Mouse (Mus musculus) lung, postnatal 10 days (tissue): ENCODE data around the gene Adgrl2.
A peak's percentile ranks its signal among the peaks of the same experiment; 100 is the strongest.

Experiments used
- DNase-seq: peaks from one replicate; pipeline ENCODE4 v3.0.0; 2021

The Adgrl2 gene

DNA sequence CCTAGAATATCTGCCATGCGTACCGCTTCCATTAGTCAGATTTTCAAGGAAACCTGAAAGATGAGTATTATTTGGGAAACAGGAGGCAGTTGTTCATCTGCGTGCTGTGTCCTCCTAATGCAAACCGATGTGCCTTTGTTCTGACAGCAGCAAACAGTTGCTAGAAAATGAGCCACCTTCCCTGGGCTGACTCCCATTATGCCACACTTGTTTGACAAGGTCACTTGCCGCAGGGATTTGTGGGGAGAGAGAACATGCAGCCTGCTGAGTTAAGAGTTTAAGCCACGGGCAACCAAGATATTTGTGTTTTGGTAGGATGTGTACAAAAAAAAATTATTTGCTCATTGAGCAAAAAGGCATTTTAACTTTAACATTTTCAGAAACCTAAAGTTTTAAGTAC lies 69.5 kb downstream of the Adgrl2 start:
- no peak for DNase-seq

DNA sequence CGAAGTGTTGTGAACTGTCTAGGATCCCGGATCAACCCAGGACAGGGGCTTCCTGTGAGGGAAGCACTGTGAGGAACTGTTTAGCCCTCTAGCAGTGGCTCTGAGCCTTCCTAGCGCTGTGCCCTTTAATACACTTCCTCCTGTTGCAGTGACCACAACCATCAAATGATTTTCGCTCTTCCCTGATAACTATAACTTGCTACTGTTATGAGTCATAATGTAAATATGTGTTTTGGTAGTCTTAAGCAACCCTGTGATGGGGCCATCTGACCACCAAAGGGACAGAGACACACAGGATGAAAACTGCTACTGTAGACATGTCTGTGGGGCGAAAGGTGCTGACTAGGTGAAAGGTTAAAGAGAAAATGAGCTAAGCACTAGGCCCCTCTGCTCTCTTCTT lies 71.9 kb downstream of the Adgrl2 start:
- DNase-seq, result no peak

DNA sequence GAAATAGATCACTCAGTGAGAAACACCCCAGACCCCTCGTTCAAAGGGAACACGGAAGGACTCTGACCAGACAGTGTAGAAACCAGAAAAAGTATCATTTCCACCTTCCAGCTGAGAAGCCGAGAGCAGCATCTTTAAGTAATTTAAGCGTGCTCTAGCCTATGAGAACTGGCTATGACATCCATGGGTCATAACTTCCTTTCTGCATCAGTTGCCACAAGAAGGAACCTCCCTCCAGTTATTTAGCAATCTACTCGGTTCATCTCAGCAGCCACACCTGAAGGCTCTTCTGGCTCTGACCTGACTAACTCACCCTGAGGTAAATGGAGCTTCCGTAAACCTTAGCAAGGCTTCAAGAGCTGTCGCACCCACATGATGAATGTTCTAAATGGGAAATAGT lies 72.5 kb downstream of the Adgrl2 start:
- DNase-seq, result no peak

DNA sequence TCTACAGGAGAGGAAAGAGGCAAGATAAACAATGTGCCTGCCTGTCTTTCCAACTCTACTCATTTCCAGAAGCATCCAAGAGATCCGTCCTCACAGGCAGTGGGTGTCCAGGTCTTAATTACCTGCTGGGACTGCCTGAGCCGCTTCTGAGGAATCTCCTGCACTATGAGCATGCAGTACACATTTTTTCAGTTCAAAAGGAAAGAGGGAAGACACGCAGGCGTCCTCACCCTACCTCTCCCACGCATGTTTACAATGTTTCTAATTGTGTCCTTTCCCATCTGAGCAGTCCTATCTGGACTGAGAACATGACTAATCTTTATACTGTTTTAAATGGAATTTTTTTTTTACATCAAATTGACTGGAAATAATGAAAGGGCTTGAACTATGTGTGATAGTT lies 74.1 kb downstream of the Adgrl2 start:
- no peak for DNase-seq

DNA sequence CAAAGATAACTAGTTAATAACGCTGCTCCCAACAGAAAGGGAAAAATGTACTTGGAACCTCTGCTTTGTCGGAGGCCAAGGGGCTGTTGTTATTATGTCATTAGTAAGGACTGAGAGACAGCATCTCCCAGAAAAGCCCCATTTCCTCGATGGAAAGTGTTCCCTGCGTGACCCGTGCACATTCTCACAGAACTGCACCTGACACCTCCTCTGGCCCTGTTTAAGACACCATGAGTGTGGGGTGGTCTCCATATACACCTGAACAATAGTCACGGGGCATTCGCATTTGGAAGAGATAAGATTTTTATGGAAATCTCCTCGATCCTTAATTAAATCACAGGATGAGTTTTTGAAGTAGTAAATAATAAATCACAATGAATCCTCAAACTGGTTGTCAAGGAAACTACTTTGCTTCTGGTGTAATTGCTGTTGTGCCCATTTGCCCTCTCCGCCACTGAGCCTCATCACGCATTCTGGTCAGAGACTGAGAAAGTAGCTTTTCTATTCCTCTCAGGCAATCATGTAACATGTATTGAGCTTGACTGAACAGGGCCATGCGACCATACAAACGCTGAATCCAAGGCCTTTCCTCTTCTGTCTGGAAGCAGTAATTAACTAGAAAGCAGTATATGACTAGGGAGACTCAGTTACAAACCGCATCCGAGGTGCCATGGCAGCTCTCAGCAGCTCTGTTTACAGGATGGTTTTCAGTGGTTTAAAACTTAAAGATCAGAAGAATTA lies 77.2 kb downstream of the Adgrl2 start:
- no peak for DNase-seq

DNA sequence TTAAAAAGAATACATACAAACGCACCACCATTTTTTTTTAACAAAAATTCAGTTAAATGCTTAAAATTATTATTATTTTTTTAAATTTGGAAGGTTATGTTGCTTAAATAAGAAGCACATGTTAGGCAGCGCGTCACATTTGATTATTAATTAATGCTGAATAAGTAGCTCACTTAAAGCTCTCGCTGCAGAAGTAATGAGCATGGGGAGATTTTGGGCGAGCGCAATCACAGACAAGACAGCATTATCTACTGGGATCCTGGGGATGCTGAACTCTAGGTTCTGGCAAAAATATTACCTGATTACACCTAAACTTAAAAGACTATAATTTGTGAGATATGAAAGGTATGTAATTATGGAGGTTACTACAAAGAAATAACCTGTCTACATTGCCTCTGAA lies 77.8 kb downstream of the Adgrl2 start:
- DNase-seq, result no peak

DNA sequence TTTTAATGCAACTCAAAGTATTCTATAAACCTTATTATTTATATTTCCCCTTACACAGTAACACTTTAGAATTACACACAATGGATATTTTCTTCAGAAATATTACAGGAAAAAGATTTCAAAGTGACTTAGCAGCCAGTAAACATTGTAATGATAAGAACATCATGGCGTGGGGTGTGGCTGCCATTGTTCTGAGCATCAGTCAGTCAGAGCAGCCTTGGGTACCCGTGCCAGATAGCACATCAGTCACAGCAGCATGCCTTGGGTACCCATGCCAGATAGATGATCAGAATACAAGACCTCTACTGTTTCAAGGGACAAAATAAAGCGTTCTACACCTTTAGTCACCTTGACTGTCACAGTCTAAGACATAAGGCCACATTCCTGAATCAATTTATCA lies 82.5 kb downstream of the Adgrl2 start:
- DNase-seq, result peak; percentile 44

DNA sequence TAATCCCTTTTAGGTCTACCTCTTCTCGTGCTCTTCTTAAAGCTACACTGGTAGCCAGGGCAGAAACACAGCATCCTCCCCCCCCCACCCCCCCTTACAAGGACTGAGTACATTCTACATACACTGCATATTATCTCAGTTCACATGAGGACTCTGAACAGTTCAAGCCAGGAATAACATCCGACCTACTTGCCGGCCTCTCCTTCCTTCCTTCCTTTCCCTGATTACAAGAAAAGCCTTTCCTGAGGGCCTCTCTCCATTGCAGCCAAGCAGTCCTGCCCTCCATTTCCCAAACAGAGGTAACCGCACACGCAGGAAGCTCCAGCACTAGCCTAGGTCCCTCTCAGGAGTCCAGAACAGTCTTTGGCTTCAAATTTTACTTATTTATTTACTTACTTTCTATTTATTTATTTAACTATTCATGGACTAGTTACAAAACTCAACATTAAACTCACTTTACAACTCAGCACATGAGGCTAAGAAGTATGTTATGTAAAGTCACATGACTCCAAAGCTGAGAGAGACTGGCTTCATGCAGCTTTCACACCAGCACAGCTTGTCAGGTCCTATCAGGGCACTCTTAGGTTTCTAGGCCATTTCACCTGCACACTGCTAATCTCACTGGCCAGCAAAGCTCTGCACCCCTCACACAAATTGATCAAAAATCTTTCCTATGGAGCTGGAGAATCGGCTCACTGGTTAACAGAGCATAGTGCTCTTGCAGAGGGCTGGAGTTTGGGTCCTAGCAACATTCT lies 83.2 kb downstream of the Adgrl2 start:
- peak; percentile 22 for DNase-seq

DNA sequence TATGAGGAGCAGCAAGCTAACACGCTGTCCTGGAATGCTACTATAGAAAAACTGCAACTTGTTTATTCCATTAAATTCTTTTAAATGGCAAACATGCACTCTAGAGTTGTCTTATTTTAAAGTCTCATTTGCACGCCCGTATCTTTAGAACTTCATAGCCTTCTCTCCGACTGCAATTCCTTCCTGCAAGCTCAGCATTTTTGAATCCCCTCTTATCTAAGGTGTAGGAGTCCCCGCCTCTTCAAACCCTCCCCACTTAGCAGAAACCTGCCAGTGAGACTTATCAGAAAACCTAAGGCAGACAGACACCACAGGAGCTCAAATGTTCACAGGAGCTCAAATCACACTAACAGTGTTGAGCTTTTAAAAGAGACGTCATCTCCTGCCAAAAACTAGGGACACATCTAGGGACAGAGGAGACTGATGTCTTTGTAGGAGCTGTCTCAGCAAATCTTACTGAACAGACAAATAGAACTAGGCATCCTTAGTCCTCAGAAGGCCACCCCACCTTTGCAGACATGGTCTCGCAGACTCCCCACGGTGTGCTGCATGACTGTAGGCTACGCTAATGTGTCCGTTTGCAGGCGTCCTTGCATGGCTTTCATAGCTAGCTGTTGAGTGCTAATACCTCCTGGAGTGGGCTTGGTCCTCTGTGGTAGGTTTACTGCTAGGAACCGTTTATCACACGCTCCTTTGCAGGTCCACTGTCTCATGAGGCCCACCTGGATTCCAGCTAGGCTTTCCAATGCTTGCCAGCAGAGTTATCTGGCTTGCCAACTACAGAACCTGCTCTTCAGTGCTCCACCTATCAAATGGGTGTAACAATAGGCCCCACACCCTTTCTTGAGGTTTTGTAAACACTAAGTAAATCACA lies 84.2 kb downstream of the Adgrl2 start:
- DNase-seq, result no peak

- no peak for DNase-seq
Observed at GRCm38 (mm10) chr3:148905435-148905834, 84.9 kb downstream of the Adgrl2 start.

- DNase-seq, result no peak
Observed at GRCm38 (mm10) chr3:148899857-148900256, 90.5 kb downstream of the Adgrl2 start.

- DNase-seq, result peak; percentile 30
Observed at GRCm38 (mm10) chr3:148899416-148899815, 90.9 kb downstream of the Adgrl2 start.

DNA sequence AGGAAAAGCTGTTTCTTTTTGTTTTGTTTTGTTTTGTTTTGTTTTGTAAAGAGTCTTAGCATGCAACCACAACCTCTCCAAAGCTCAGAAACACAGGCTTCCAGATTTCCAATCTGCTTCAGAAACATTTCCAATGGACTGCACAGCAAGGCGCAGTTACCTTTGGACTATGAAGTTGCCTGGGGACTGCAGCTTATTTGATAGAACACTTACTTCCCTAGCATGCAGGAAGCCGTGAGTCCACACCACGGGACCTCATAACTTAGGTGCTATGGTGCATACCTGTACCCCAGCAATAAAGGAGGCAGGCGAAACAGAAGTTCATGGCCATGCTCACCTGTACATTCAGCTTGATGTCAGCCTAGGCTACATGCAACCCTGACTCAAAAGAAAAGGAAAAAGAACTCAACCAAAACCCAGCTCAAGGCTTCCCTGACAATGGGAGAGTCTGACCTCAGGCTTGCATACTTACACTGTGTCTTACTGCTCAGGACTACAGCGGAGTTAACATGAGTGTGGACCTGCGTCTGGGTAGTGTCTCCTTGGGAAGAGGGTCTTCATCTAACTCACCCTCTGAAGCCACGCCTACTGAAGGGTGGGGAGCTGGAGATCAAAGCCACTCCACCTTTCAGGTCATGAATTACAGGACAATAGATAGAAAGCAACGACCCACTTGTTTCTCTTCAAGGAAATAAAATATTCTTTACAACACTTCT lies 91.7 kb downstream of the Adgrl2 start:
- no peak for DNase-seq

DNA sequence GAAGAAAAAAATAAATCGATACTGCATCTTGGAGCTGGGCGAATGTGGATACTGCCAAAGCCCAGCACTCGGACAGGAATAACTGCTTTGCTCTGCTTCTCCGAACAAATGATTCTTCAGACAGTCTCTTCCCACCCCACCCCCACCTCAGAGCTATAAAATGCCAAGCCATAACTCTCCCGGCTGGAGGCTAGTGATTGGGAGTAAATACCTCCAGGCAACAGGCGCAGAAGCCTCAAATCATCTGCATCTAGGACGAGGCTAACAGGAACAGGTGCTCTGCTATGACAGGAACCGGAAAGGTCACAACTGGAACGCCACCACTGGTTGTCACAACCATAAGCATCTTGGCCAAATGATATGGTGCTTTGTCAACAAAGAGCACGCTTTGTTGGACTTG lies 94.1 kb downstream of the Adgrl2 start:
- no peak for DNase-seq

- DNase-seq, result peak; percentile 28
Observed at GRCm38 (mm10) chr3:148895396-148896109, 94.8 kb downstream of the Adgrl2 start.

DNA sequence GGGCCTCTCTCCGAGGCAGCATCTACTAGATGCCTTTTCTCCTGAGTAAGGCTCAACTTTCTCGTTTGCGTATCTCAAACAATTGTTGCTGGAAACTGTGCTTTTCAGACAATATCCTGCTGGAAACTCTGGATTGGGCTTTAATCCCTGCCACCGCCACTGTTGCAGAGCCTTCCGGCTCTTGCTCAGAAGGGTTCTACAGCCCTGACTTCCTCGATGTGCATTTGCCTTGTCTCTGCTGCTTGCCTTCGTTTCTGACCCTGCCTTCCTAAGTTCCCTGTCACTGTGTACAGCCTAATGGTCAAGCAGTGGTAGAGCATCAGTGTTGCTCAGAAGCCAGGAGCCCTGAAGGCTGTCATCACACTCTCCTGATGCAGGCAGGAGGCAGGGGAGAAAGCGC lies 95.5 kb downstream of the Adgrl2 start:
- no peak for DNase-seq

GRCm38 (mm10) chr3:148887902-148888301 lies 102.5 kb downstream of the Adgrl2 start:
- no peak for DNase-seq

DNA sequence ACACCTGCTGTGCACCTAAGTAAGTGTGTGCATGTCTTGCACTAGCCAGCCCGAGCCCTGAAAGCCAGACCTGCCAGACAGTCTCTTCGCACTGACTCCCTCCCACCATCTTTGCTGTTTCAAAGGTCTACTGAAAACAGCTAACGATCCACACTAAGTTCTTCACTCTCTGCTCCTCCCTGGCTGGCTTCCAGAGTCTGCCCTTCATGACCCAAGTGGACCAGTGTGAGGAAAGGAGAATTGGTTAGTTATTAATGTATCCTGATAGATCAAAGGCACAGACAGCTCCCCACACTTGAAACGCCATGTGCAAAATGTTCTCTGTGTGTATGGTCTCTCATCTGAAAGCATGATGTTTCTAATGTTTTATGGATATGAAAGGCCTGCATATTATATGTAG lies 103.4 kb downstream of the Adgrl2 start:
- DNase-seq, result no peak

DNA sequence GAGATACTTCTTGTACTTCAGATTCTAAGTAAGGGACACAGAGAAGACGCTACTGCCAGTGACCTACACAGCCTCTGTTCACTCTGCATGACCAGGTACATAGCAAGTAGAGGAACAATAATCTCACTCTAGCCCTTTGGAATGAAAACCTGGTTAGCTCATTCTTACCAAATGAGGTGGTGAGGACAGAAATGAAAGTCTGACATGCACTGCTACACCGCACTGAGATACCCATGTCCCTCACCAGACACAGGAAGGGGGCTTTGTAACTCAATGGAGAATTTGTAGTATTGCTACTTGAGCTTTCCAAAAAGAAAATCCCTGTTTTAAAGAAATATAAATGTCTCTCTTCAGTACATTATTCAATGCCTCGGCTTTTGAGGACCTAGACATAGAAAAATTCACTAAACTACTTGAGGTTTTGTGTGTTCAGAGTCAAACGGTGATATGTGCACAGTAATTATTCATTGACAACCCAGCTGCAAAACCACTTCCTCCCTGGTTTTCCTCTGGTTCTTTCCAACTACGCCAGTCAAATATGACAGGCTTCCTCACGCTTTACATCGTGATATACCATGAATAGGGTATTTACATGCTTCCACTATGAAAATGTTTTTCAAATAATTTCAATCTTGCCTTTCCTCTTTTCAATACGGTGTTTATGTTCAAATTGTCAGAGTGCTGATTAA lies 104.2 kb downstream of the Adgrl2 start:
- no peak for DNase-seq

- DNase-seq, result no peak
Observed at GRCm38 (mm10) chr3:148885184-148885583, 105.2 kb downstream of the Adgrl2 start.

DNA sequence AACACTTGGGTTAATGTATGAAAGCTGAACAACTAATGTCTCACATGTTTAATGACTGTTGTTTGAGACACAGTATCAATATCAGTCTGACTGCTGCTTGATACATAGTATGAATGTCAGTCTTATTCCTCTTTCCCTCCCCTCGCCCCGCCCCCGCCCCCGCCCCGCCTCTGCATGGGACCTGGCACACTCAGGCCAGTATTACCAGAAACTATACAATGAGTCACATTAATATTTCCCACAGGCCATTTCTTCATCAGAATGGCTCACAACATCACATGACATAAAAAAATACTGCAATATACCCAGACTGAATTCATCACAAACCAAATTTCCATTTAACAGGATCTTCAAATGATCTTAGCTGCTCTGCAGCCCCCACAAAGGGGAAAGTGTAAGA lies 108.9 kb downstream of the Adgrl2 start:
- no peak for DNase-seq

DNA sequence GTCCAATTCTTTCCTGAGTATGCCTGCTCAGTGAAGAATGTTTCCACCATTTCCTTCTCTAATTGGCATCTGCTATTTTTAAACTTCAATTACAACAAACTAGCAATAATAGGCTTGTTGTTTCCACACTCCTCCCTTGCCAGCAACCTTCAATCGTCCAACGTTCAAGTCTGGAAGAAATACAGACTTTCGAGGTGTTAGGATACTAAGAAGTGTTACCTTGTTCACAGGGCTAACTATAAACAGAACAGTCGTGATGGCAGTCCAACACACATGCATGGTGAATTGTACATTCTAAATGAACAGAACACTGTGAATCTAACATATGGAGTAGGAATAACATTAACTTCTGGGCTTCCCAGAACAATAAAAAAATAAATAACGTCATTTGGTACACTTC lies 117.8 kb downstream of the Adgrl2 start:
- no peak for DNase-seq
